Mouse (Mus musculus) ES-E14 (cell line): ENCODE measurements around the gene Rprd1b. TPM values are rescaled to one million over a fixed set of nuclear protein-coding genes. Genes with fewer than 3 reads are reported as not detected.

Source experiments
- DNase-seq: peaks from one replicate; pipeline ENCODE4 v3.0.0-alpha.2; 2013; ENCODE audit warnings: low read depth, low spot score
- H3K27ac ChIP-seq: 2 replicates; pipeline ENCODE4 v1.5.1; 2012; ENCODE audit warnings: low read depth, mild to moderate bottlenecking, low read length, moderate library complexity, mixed read lengths; ENCODE audit not compliant: poor library complexity, insufficient read depth, severe bottlenecking
- H3K36me3 ChIP-seq: 2 replicates; pipeline ENCODE4 v1.6.1; 2012; ENCODE audit warnings: mild to moderate bottlenecking, low read length, moderate library complexity, mixed read lengths; ENCODE audit not compliant: control insufficient read depth, poor library complexity, insufficient read depth, severe bottlenecking
- H3K4me1 ChIP-seq, 2 experiments: fragments of 150-350 bp in 1 of 2; sonication (generic) in 1 of 2; 2 replicates each; pipeline ENCODE4 v1.6.1; 2012; ENCODE audit warnings: low read length in 2 of 2, mild to moderate bottlenecking in 1 of 2, mixed read lengths in 1 of 2; ENCODE audit not compliant: control insufficient read depth in 2 of 2, insufficient read depth in 2 of 2, poor library complexity in 1 of 2
- H3K4me3 ChIP-seq, 2 experiments: fragments of 150-350 bp in 1 of 2; sonication (generic) in 1 of 2; 2 replicates each; pipeline ENCODE4 v1.5.1; 2012; ENCODE audit warnings: low read length in 2 of 2, low read depth in 1 of 2, mild to moderate bottlenecking in 1 of 2, mixed read lengths in 1 of 2; ENCODE audit not compliant: insufficient read depth in 1 of 2, poor library complexity in 1 of 2, severe bottlenecking in 1 of 2
- H3K9ac ChIP-seq: 2 replicates; pipeline ENCODE4 v1.6.1; 2012; ENCODE audit warnings: low read depth, mild to moderate bottlenecking, low read length, mixed read lengths; ENCODE audit not compliant: poor library complexity, insufficient read depth, severe bottlenecking
- H3K9me3 ChIP-seq: fragments of 150-350 bp; sonication (generic); 2 replicates; pipeline ENCODE4 v1.6.1; 2012; ENCODE audit warnings: low read depth, mild to moderate bottlenecking, low read length; ENCODE audit not compliant: control insufficient read depth, insufficient read depth
- CHD2 ChIP-seq: IDR thresholded peaks from 2 replicates; pipeline ENCODE4 v1.6.1; 2014; ENCODE audit warnings: mild to moderate bottlenecking, low read depth, low read length, inconsistent platforms
- HCFC1 ChIP-seq: IDR thresholded peaks from 2 replicates; pipeline ENCODE4 v1.6.1; 2012; ENCODE audit warnings: low read length, inconsistent platforms, borderline replicate concordance; ENCODE audit not compliant: insufficient read depth
- MAFK ChIP-seq: IDR thresholded peaks from 2 replicates; pipeline ENCODE4 v1.6.1; 2014; ENCODE audit warnings: mild to moderate bottlenecking, low read depth, low read length, inconsistent platforms; ENCODE audit not compliant: insufficient read depth
- ZC3H11A ChIP-seq: IDR thresholded peaks from 2 replicates; pipeline ENCODE4 v1.6.1; 2012; ENCODE audit warnings: low read depth, mild to moderate bottlenecking, inconsistent platforms, low read length, borderline replicate concordance
- ZNF384 ChIP-seq: IDR thresholded peaks from 2 replicates; pipeline ENCODE4 v1.6.1; 2012; ENCODE audit warnings: low read depth, low read length, inconsistent platforms
- in situ Hi-C, 2 experiments: fragments of 600-800 bp; cut with MboI; formaldehyde crosslinking; loops; one replicate each; pipeline ENCODE4 v1.15.1; 2025; ENCODE audit warnings: low sequenced_read_pairs in 2 of 2, inconsistent platforms in 1 of 2; ENCODE audit not compliant: unreplicated experiment in 2 of 2
- total RNA-seq: library from RNA; depleted of rRNA; stranded (reverse); fragments of 300-350 nt; gene quantifications from 2 replicates; pipeline ENCODE4 v1.2.3, GENCODE M21; 2012

Rprd1b gene
- total RNA-seq, 1 experiment: 13.1 TPM

DNA sequence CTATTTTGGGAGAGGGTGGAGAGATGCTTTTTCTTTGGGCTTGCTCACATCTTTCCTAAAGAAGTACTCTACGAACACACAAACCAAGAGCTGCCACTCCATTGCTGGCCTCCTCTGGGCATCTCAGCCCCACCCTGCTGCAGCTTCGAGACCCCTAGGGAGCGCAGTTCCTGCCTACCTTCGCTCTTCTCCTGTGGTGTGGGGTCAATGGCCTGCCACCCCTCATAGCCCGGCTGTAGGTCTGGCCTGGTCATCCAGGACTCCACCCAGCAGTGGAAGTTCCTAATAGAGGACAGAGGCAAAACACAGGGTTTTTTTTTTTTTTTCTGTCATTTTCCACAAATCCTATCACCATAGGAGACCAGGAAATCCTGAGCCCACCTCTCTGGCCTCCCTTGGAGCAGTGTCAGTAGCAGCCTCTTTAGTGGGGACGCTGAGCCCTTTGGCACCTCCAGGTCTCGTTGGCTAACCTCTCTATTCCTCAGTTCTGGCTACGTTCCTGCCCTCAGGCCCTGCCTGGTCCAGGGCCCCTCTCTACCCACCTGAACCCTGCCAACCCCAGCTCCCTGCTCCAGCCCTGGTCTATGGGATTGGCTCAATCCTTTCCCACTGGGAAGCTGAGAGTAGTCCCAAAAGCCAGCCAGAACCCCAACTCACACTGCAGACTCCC is 100.3 kb downstream of the Rprd1b start:
- no peak for TF ChIP-seq HCFC1
- no peak for TF ChIP-seq ZNF384
- no peak for TF ChIP-seq MAFK
- no peak for TF ChIP-seq ZC3H11A
- no peak for TF ChIP-seq CHD2
- in situ Hi-C loops: no loop called here
- DNase-seq: no peak
- Histone ChIP-seq H3K36me3 (no peaks in the 10 kb centered on the region), H3K4me1 (peaks cover 0 to 1% of the 10 kb centered on the region in 2 experiments; a peak in 1 of 4 replicates), H3K27ac (no peak overlapping the region), H3K9me3 (no peaks in the 10 kb centered on the region), H3K4me3 (no peak overlapping the region), H3K9ac (no peak overlapping the region)

DNA sequence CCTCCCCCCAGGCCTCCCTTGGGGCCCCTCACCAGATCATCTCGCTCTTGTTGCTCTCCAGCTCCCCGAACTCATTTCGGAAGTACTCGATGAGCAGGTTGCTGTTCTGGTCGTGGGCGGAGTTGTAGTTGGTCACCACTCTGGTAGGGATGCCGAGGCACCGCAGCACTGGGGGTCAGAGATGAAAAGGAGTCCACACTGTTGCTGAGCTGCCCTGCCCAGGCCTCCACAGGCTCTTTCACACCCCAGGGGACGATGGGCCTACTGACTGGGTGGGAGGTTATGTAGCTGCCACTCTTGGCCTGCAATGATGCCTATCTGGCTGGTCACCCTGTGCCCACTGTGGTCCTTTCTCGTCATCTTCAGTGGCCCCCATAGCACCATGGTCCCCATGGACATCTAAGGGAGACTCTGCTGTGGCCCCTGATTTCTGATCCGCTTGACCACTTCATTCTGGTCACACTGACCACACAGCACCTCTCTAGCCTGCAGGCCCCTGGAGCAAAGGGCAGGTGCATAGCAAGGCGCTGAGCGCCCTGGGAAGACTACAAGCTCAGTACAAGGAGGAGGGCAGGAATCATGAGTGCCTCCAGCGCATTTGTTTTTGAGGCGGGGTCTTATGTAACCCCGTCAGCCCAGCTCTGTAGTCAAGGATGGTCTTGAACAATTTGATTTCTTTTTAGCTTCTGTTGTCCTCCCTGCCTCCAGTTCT is 101.2 kb downstream of the Rprd1b start:
- in situ Hi-C loops: no loop called here
- Histone ChIP-seq H3K27ac (no peak overlapping the region), H3K36me3 (no peaks in the 10 kb centered on the region), H3K4me1 (peaks cover 0 to 1% of the 10 kb centered on the region in 2 experiments; a peak in 1 of 4 replicates), H3K9me3 (no peaks in the 10 kb centered on the region), H3K9ac (no peak overlapping the region), H3K4me3 (no peak overlapping the region)
- DNase-seq: no peak
- TF ChIP-seq MAFK (no peak), CHD2 (no peak), ZNF384 (no peak), HCFC1 (no peak), ZC3H11A (no peak)

DNA sequence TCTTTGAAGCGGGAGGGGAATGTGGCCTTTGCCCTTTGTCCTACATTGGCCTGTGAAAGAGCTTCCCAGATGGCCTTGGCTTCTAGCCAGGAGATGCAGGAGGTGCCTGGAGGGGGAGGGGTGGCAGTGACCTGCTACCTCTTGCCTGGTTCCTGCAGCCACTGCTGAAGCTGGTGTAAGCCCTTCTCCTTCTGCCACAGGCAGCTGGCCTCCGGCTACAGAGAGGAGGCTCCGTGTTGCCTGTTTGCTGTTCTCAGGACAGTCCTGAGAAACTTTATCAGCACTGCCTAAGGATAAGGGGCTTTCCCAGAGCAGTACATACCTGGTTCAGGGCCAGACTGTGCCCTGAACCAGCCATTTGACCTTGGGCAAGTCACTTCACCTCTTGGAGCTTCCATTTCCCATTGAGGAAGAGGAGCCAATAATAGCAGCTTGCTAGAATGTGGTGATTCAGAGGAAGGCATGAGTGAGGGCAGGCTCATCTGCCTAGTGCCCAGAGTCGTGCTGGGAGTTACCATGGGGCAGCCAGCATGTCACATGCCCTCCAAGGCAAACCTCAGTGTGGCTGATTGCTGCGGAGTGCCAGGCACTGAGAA is 102.2 kb downstream of the Rprd1b start:
- no peak overlapping the region for H3K4me3 ChIP-seq
- H3K36me3 ChIP-seq: no peaks in the 10 kb centered on the region
- peaks cover 0 to 1% of the 10 kb centered on the region in 2 experiments; a peak in 1 of 4 replicates for H3K4me1 ChIP-seq
- DNase-seq: no peak
- TF ChIP-seq ZC3H11A: no peak
- TF ChIP-seq HCFC1: no peak
- in situ Hi-C loops: no loop called here
- no peaks in the 10 kb centered on the region for H3K9me3 ChIP-seq
- no peak overlapping the region for H3K27ac ChIP-seq
- H3K9ac ChIP-seq: no peak overlapping the region

DNA sequence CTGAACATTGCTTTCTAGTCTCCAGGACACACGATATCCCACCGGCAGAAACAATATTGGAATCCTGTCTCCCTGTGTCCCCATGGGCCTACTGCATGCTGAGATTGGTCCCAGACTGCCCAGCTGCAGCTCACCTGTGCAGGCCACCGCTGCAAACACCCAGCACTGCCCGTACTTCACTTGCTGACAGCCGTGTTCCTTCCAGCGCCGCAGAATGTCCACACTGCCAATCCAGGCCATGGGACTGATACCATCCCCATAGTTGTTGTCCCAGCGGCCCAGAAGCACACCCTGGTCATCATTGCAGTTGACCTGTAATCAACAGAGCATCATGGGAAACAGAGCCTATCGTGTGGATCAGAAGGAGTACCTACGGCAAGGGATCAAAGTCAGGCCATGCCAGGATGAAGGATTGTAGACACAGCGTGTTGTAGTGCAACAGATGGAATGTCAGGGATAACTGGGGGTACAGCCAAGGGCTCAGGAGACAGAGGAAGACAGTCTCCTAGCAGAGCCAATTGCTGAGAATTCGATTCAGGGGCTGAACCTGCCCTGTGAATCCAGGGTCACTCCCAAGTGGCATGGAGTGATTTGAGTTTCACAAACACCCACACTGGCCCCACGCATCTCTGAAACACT is 103.0 kb downstream of the Rprd1b start:
- peaks cover 0 to 1% of the 10 kb centered on the region in 2 experiments; a peak in 1 of 4 replicates for H3K4me1 ChIP-seq
- H3K27ac ChIP-seq: no peak overlapping the region; the same call in 1 of the 2 replicates
- H3K9ac ChIP-seq: no peak overlapping the region
- no peaks in the 10 kb centered on the region for H3K9me3 ChIP-seq
- no peak overlapping the region for H3K4me3 ChIP-seq
- no peak for TF ChIP-seq MAFK
- no peak for TF ChIP-seq ZC3H11A
- TF ChIP-seq HCFC1: no peak
- TF ChIP-seq CHD2: no peak
- TF ChIP-seq ZNF384: no peak
- in situ Hi-C loops: no loop called here
- no peaks in the 10 kb centered on the region for H3K36me3 ChIP-seq
- DNase-seq: no peak
